Comparison of ENCODE assay signal across 11 mouse cellular contexts in genomic region chr15:94137159-94137952, GRCm38 (mm10).
A peak's percentile ranks its signal among the peaks of the same experiment; 100 is the strongest.
DNase-seq lines count a peak whose midpoint lies in the region; ATAC-seq and TF ChIP-seq lines count a peak whose summit lies in the region.
"Had no signal": no experiment of that assay in that cellular context is flagged by ENCODE, and none has a peak within 500 bp of the region (broad histone marks: within the 10 kb centered on the region; RNA-seq: fewer than 3 reads in every experiment).

No protein-coding gene starts in this region.

- peak overlapping the region; percentile 52 for H3K4me2 ChIP-seq in limb, embryonic 14.5 days (replicated peaks; ENCODE audit: low read depth, low read length, severe bottlenecking)
- H3K4me2 ChIP-seq: liver, embryonic 12.5 days had no signal

- WGBS in limb, embryonic 14.5 days = 29% methylated on average over 27 of the region's 27 CpGs

- intact Hi-C loops in heart, postnatal 36 days (cut with DNase I) = no loop called here

- no peak for ATAC-seq in limb, embryonic 14.5 days (ENCODE audit: low FRiP score, low read depth)
- ATAC-seq: liver, embryonic 12.5 days had no signal

- TF ChIP-seq POLR2A in testis, adult 2 months (IDR thresholded peaks at IDR 0.05; ENCODE audit: control insufficient read depth, low read depth, low read length) = peak; percentile 53; the same call in 1 of the 2 replicates
- no peak for TF ChIP-seq POLR2A in limb, embryonic 14.5 days (IDR thresholded peaks at IDR 0.05; ENCODE audit: borderline replicate concordance, extremely low read depth, insufficient read depth, insufficient read length)

- H3K36me3 ChIP-seq in testis, adult 2 months (ENCODE audit: control insufficient read depth, insufficient read depth, low read length) = no peaks in the 10 kb centered on the region
- H3K36me3 ChIP-seq in limb, embryonic 14.5 days (ENCODE audit: control insufficient read depth, insufficient read depth, low read length) = no peaks in the 10 kb centered on the region
- H3K36me3 ChIP-seq: liver, embryonic 12.5 days had no signal

- H3K4me1 ChIP-seq in testis, adult 2 months (ENCODE audit: control insufficient read depth, insufficient read depth, low read length) = peaks cover 3% of the 10 kb centered on the region
- peaks cover 11% of the 10 kb centered on the region; the same call in 1 of the 2 replicates for H3K4me1 ChIP-seq in limb, embryonic 14.5 days (ENCODE audit: control insufficient read depth, insufficient read depth, low read length)
- H3K4me1 ChIP-seq: liver, embryonic 12.5 days had no signal

- TF ChIP-seq CTCF in testis, adult 2 months (IDR thresholded peaks at IDR 0.05; ENCODE audit: control insufficient read depth, insufficient read depth, insufficient replicate concordance, low read depth, low read length) = no peak

- no peak overlapping the region for H3K9ac ChIP-seq in limb, embryonic 14.5 days (ENCODE audit: low read depth, low read length, severe bottlenecking)
- H3K9ac ChIP-seq: liver, embryonic 12.5 days had no signal

- H3K4me3 ChIP-seq in testis, adult 2 months (ENCODE audit: control insufficient read depth, low read depth, low read length) = peak overlapping the region; percentile 94
- peak overlapping the region; percentile 15 for H3K4me3 ChIP-seq in limb, embryonic 14.5 days (replicated peaks; ENCODE audit: low read length)
- H3K4me3 ChIP-seq: liver, embryonic 12.5 days had no signal

- no peaks in the 10 kb centered on the region for H3K27me3 ChIP-seq in testis, adult 2 months (ENCODE audit: control insufficient read depth, insufficient read depth, low read length)
- H3K27me3 ChIP-seq in limb, embryonic 14.5 days (ENCODE audit: control insufficient read depth, insufficient read depth, low read length) = no peaks in the 10 kb centered on the region
- H3K27me3 ChIP-seq: liver, embryonic 12.5 days had no signal

- no peaks in the 10 kb centered on the region for H3K9me3 ChIP-seq in limb, embryonic 14.5 days (ENCODE audit: control insufficient read depth, low read length)
- H3K9me3 ChIP-seq: liver, embryonic 12.5 days had no signal

- peak; percentile 33 to 46 for DNase-seq in cerebellum, postnatal 10 days
- DNase-seq in cerebellum, adult 18-20 months = no peak
- DNase-seq in testis, postnatal 14 days (ENCODE audit: low spot score) = no peak
- peak; percentile 7 for DNase-seq in limb, embryonic 14.5 days (ENCODE audit: low spot score)
- DNase-seq in telencephalon, adult 2 months (ENCODE audit: low read depth, low spot score) = peak; percentile 36
- no peak for DNase-seq in heart, postnatal 36 days
- no peak for DNase-seq in spleen, adult 12 weeks (ENCODE audit: low spot score)
- DNase-seq: adrenal gland, postnatal 25 days; kidney, adult 11 months had no signal

- H3K27ac ChIP-seq in testis, adult 2 months (ENCODE audit: control insufficient read depth, insufficient read depth, low read depth, low read length) = peak overlapping the region; percentile 92
- no peak overlapping the region for H3K27ac ChIP-seq in limb, embryonic 14.5 days (replicated peaks; ENCODE audit: low read depth, low read length)
- H3K27ac ChIP-seq: liver, embryonic 12.5 days had no signal

Comparison
In these comparisons a context has a peak if more than half of its experiments do, and no peak if none do; other contexts are left out.
1. DNase-seq: peak in cerebellum, postnatal 10 days (2 of 2), limb, embryonic 14.5 days (single experiment) and telencephalon, adult 2 months (single experiment); none in cerebellum, adult 18-20 months (0 of 2), testis, postnatal 14 days (single experiment), heart, postnatal 36 days (0 of 2) and spleen, adult 12 weeks (single experiment).